Mouse (Mus musculus) liver, embryonic 14.5 days (tissue): Measurements from ENCODE around the gene Sox8. TPM values are rescaled to one million over a fixed set of nuclear protein-coding genes. Genes with fewer than 3 reads are reported as not detected.

Source experiments
- ATAC-seq: fragments of 200-750 bp; cut with Nextera tagmentation; 2 replicates; pipeline ENCODE4 v1.8.0; 2017; ENCODE audit warnings: moderate number of reproducible peaks, mild to moderate bottlenecking, moderate library complexity; ENCODE audit not compliant: insufficient read depth
- DNase-seq, 3 experiments: peaks; one replicate each; pipeline ENCODE4 v3.0.0-alpha.2; 2012 to 2013; ENCODE audit warnings: low read depth in 3 of 3, low spot score in 3 of 3
- H3K27ac ChIP-seq: fragments of 300-500 bp; sonication (generic); 2 replicates; pipeline ENCODE4 v1.5.1; 2014; ENCODE audit warnings: moderate library complexity, mild to moderate bottlenecking, control low read depth, inconsistent platforms
- H3K27me3 ChIP-seq: fragments of 300-500 bp; sonication (generic); 2 replicates; pipeline ENCODE4 v1.6.1; 2014; ENCODE audit warnings: mild to moderate bottlenecking, low read length, moderate library complexity; ENCODE audit not compliant: control insufficient read depth, insufficient read depth
- H3K36me3 ChIP-seq: fragments of 300-500 bp; sonication (generic); replicated peaks from 2 replicates; pipeline ENCODE4 v1.6.1; 2014; ENCODE audit warnings: low read depth; ENCODE audit not compliant: control insufficient read depth, insufficient read depth
- H3K4me1 ChIP-seq, 2 experiments: fragments of 200-500 bp in 1 of 2; fragments of 300-500 bp in 1 of 2; sonication (generic) in 1 of 2; replicated peaks; 2 replicates each; pipeline ENCODE4 v1.6.1; 2012 to 2014; ENCODE audit warnings: antibody characterized with exemption in 1 of 2, inconsistent platforms in 1 of 2, low read length in 1 of 2; ENCODE audit not compliant: control insufficient read depth in 2 of 2, insufficient read depth in 2 of 2
- H3K4me2 ChIP-seq: fragments of 300-500 bp; sonication (generic); 2 replicates; pipeline ENCODE4 v1.6.1; 2014; ENCODE audit warnings: low read depth, mild to moderate bottlenecking, control low read depth, moderate library complexity
- H3K4me3 ChIP-seq, 2 experiments: fragments of 200-500 bp in 1 of 2; fragments of 300-500 bp in 1 of 2; sonication (generic) in 1 of 2; 2 replicates each; pipeline ENCODE4 v1.5.1; 2012 to 2014; ENCODE audit warnings: low read depth in 2 of 2, low read length in 2 of 2, mild to moderate bottlenecking in 2 of 2, control low read depth in 1 of 2, inconsistent platforms in 1 of 2, moderate library complexity in 1 of 2; ENCODE audit not compliant: insufficient read depth in 1 of 2
- H3K9ac ChIP-seq: fragments of 300-500 bp; sonication (generic); replicated peaks from 2 replicates; pipeline ENCODE4 v1.6.1; 2014; ENCODE audit warnings: mild to moderate bottlenecking, control low read depth, moderate library complexity
- H3K9me3 ChIP-seq: fragments of 300-500 bp; sonication (generic); 2 replicates; pipeline ENCODE4 v1.6.1; 2016; ENCODE audit warnings: low read length, mixed read lengths; ENCODE audit not compliant: control insufficient read depth
- CTCF ChIP-seq: IDR thresholded peaks from 2 replicates; pipeline ENCODE4 v1.5.1; 2016; ENCODE audit warnings: antibody characterized with exemption, low read depth, control low read depth
- EP300 ChIP-seq: IDR thresholded peaks from 2 replicates; pipeline ENCODE4 v1.6.1; 2016; ENCODE audit warnings: antibody characterized with exemption, low read depth
- WGBS: fragments of 180-500 bp; shearing (Covaris S2); extraction: QIAGEN DNeasy Blood & Tissue Kit; methylation state at CpG from one replicate; pipeline ENCODE4 v1.1.7; 2014; ENCODE audit not compliant: insufficient replicate concordance; 5-methylcytosine and 5-hydroxymethylcytosine counted together
- polyA plus RNA-seq, 2 experiments: library from polyadenylated mRNA; depleted of rRNA in 1 of 2; stranded (reverse) in 1 of 2; unstranded in 1 of 2; fragments of >200 nt; fragmentation: Nextera tagmentation in 1 of 2; extraction: Ambion mirVana in 1 of 2; gene quantifications; 2 replicates each; pipeline versions ENCODE4 v1.2.1 to v1.2.3; 2012 to 2014

Gene Sox8
- polyA plus RNA-seq, 2 experiments = 0.11 TPM; not detected in 1

DNA sequence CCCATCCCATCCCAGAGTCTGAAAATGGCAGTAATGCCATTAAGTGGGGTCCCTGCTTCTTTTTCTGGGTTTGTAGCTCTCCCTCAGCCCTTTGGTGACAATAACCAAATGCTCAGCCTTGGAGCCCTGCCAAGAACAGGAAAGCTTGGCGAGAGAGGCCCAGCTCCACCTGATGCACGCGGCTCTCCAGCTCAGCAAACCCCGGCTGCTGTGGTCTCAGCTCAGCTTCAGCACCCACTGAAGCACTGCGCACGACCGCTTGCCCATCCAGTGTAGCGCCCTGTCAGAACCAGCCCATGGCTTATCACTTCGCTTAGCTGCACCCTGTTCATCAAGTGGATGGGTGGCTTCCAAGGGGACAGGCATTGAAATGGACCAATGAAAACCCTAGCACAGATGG is 39.7 kb upstream of the Sox8 start:
- ATAC-seq (no peak), DNase-seq (no peak)
- Histone ChIP-seq H3K36me3 (no peaks in the 10 kb centered on the region), H3K4me1 (no peaks in the 10 kb centered on the region), H3K4me3 (no peak overlapping the region), H3K27ac (no peak overlapping the region), H3K9ac (no peak overlapping the region), H3K4me2 (no peak overlapping the region), H3K9me3 (no peaks in the 10 kb centered on the region), H3K27me3 (no peaks in the 10 kb centered on the region)
- WGBS = 67% methylated on average over 9 of the region's 9 CpGs
- TF ChIP-seq EP300 (no peak), CTCF (no peak)

GRCm38 (mm10) chr17:25609506-25609828 is 39.0 kb upstream of the Sox8 start:
- no peak for TF ChIP-seq EP300
- no peak for TF ChIP-seq CTCF
- ATAC-seq = no peak
- no peak overlapping the region for H3K4me3 ChIP-seq
- no peaks in the 10 kb centered on the region for H3K9me3 ChIP-seq
- H3K4me2 ChIP-seq = no peak overlapping the region
- no peaks in the 10 kb centered on the region for H3K36me3 ChIP-seq
- no peak overlapping the region for H3K9ac ChIP-seq
- WGBS = 77% methylated on average over 3 of the region's 3 CpGs
- H3K27ac ChIP-seq = no peak overlapping the region
- no peak for DNase-seq
- no peaks in the 10 kb centered on the region for H3K4me1 ChIP-seq
- no peaks in the 10 kb centered on the region for H3K27me3 ChIP-seq

GRCm38 (mm10) chr17:25608821-25609505 is 38.5 kb upstream of the Sox8 start:
- Histone ChIP-seq H3K9me3 (no peaks in the 10 kb centered on the region), H3K4me1 (no peaks in the 10 kb centered on the region; a peak in 2 of 4 replicates), H3K27me3 (no peaks in the 10 kb centered on the region), H3K27ac (no peak overlapping the region), H3K4me2 (no peak overlapping the region), H3K36me3 (no peaks in the 10 kb centered on the region), H3K4me3 (no peak overlapping the region), H3K9ac (no peak overlapping the region)
- DNase-seq = no peak
- TF ChIP-seq CTCF = no peak
- no peak for TF ChIP-seq EP300
- 70% methylated on average over 10 of the region's 10 CpGs for WGBS
- no peak for ATAC-seq

GRCm38 (mm10) chr17:25608137-25608785 is 37.8 kb upstream of the Sox8 start:
- Histone ChIP-seq H3K9me3 (no peaks in the 10 kb centered on the region), H3K4me1 (no peaks in the 10 kb centered on the region; a peak in 2 of 4 replicates), H3K4me2 (no peak overlapping the region), H3K9ac (no peak overlapping the region), H3K27ac (no peak overlapping the region), H3K4me3 (no peak overlapping the region), H3K36me3 (no peaks in the 10 kb centered on the region), H3K27me3 (no peaks in the 10 kb centered on the region)
- 69% methylated on average over 11 of the region's 11 CpGs for WGBS
- TF ChIP-seq EP300 (no peak), CTCF (no peak)
- no peak for ATAC-seq
- no peak for DNase-seq

- no peaks in the 10 kb centered on the region; a peak in 2 of 4 replicates for H3K4me1 ChIP-seq
- no peaks in the 10 kb centered on the region for H3K36me3 ChIP-seq
- ATAC-seq = no peak
- no peak for DNase-seq
- no peak overlapping the region for H3K4me2 ChIP-seq
- WGBS = 42% methylated on average over 5 of the region's 5 CpGs
- TF ChIP-seq CTCF (no peak), EP300 (no peak)
- H3K27me3 ChIP-seq = no peaks in the 10 kb centered on the region
- H3K9ac ChIP-seq = no peak overlapping the region
- H3K9me3 ChIP-seq = no peaks in the 10 kb centered on the region
- H3K4me3 ChIP-seq = no peak overlapping the region
- no peak overlapping the region for H3K27ac ChIP-seq
Measured at GRCm38 (mm10) chr17:25604234-25604633, 33.7 kb upstream of the Sox8 start.
